Mouse (Mus musculus) forebrain, embryonic 10.5 days (tissue): ENCODE measurements around the gene Olfr424. TPM values are rescaled to one million over a fixed set of nuclear protein-coding genes. Genes with fewer than 3 reads are reported as not detected.
A peak's percentile ranks its signal among the peaks of the same experiment; 100 is the strongest.

Source experiments
- DNase-seq: peaks from one replicate; pipeline ENCODE4 v3.0.0-alpha.2; 2017; ENCODE audit warnings: low spot score; ENCODE audit errors: extremely low spot score
- H3K27ac ChIP-seq: fragments of 300-500 bp; sonication (generic); 2 replicates; pipeline ENCODE4 v1.5.1; 2016; ENCODE audit warnings: mild to moderate bottlenecking
- H3K27me3 ChIP-seq: fragments of 300-500 bp; sonication (generic); 2 replicates; pipeline ENCODE4 v1.6.1; 2016; ENCODE audit warnings: mild to moderate bottlenecking; ENCODE audit not compliant: poor library complexity, severe bottlenecking
- H3K36me3 ChIP-seq: fragments of 300-500 bp; sonication (generic); replicated peaks from 2 replicates; pipeline ENCODE4 v1.6.1; 2016; ENCODE audit warnings: mild to moderate bottlenecking, moderate library complexity
- H3K4me1 ChIP-seq: fragments of 300-500 bp; sonication (generic); 2 replicates; pipeline ENCODE4 v1.6.1; 2016
- H3K4me3 ChIP-seq: fragments of 300-500 bp; sonication (generic); 2 replicates; pipeline ENCODE4 v1.5.1; 2016; ENCODE audit warnings: mild to moderate bottlenecking, moderate library complexity
- H3K9me3 ChIP-seq: fragments of 300-500 bp; sonication (generic); 2 replicates; pipeline ENCODE4 v1.6.1; 2016; ENCODE audit warnings: mild to moderate bottlenecking, moderate library complexity
- WGBS: fragments of 180-500 bp; shearing (Covaris S2); methylation state at CpG from one replicate; pipeline ENCODE4 v1.1.7; 2016; 5-methylcytosine and 5-hydroxymethylcytosine counted together
- polyA plus RNA-seq: library from polyadenylated mRNA; unstranded; fragments of >200 nt; fragmentation: Nextera tagmentation; extraction: Ambion mirVana; gene quantifications from 2 replicates; pipeline ENCODE4 v1.2.1, GENCODE M21; 2016

The Olfr424 gene
- polyA plus RNA-seq, 1 experiment from 2014 or later = not detected

GRCm38 (mm10) chr1:174170706-174171501, 39.6 kb downstream of the Olfr424 start:
- H3K27ac ChIP-seq = no peak overlapping the region
- H3K4me3 ChIP-seq = no peak overlapping the region
- no peaks in the 10 kb centered on the region for H3K27me3 ChIP-seq
- 92% methylated on average over 5 of the region's 5 CpGs for WGBS
- no peaks in the 10 kb centered on the region for H3K36me3 ChIP-seq
- peaks cover 5% of the 10 kb centered on the region for H3K4me1 ChIP-seq
- no peak for DNase-seq
- no peaks in the 10 kb centered on the region for H3K9me3 ChIP-seq

GRCm38 (mm10) chr1:174171537-174171936, 40.2 kb downstream of the Olfr424 start:
- Histone ChIP-seq H3K27me3 (no peaks in the 10 kb centered on the region), H3K9me3 (no peaks in the 10 kb centered on the region), H3K4me1 (peaks cover 5% of the 10 kb centered on the region), H3K27ac (peak overlapping the region; percentile 66), H3K4me3 (no peak overlapping the region), H3K36me3 (no peaks in the 10 kb centered on the region)
- WGBS = 58% methylated on average over 2 of the region's 2 CpGs
- no peak for DNase-seq

GRCm38 (mm10) chr1:174172605-174173004, 41.3 kb downstream of the Olfr424 start, which contains the start of gene Spta1:
Gene Spta1 (plus strand): TSS chr1:174172776.
- Histone ChIP-seq H3K27me3 (no peaks in the 10 kb centered on the region), H3K4me1 (peaks cover 5% of the 10 kb centered on the region), H3K9me3 (no peaks in the 10 kb centered on the region), H3K36me3 (no peaks in the 10 kb centered on the region), H3K27ac (peak within 1 kb of the TSS; percentile 66), H3K4me3 (no peak within 1 kb of the TSS)
- 22% methylated on average over 3 of the region's 3 CpGs for WGBS
- DNase-seq = peak; percentile 18

Other genes with a start within 250 kb of the Olfr424 start
- gene Ifi211, start 218.5 kb upstream of the Olfr424 start, polyA plus RNA-seq = 0.26 TPM in 2 replicates
- 0.12 TPM in 1 of 2 replicates, not detected in the other for gene Mndal, start 189.0 kb upstream of the Olfr424 start, polyA plus RNA-seq
- gene Ifi203, start 188.8 kb upstream of the Olfr424 start, polyA plus RNA-seq = 0.05 TPM in 1 of 2 replicates, not detected in the other
- gene Ifi202b, start 148.8 kb upstream of the Olfr424 start, polyA plus RNA-seq = not detected in 2 replicates
- not detected in 2 replicates for gene Ifi205, start 99.7 kb upstream of the Olfr424 start, polyA plus RNA-seq
- gene Olfr433, start 90.8 kb upstream of the Olfr424 start, polyA plus RNA-seq = not detected in 2 replicates
- gene Olfr432, start 82.3 kb upstream of the Olfr424 start, polyA plus RNA-seq = not detected in 2 replicates
- gene Olfr430, start 64.9 kb upstream of the Olfr424 start, polyA plus RNA-seq = not detected in 2 replicates
- gene Olfr429, start 47.2 kb upstream of the Olfr424 start, polyA plus RNA-seq = not detected in 2 replicates
- not detected in 2 replicates for gene Olfr427, start 34.6 kb upstream of the Olfr424 start, polyA plus RNA-seq
- gene Olfr231, start 10.4 kb upstream of the Olfr424 start, polyA plus RNA-seq = not detected in 2 replicates
- not detected in 2 replicates for gene Olfr420, start 24.1 kb downstream of the Olfr424 start, polyA plus RNA-seq
- 1.8 and 2.7 TPM in 2 replicates for gene Spta1, start 41.3 kb downstream of the Olfr424 start, polyA plus RNA-seq
- gene Olfr419, start 120.5 kb downstream of the Olfr424 start, polyA plus RNA-seq = not detected in 2 replicates
- gene Mptx1, start 199.0 kb downstream of the Olfr424 start, polyA plus RNA-seq = not detected in 2 replicates
- not detected in 2 replicates for gene Olfr417, start 233.6 kb downstream of the Olfr424 start, polyA plus RNA-seq